Comparison of ENCODE assay signal across 9 mouse cellular contexts in genomic region chrX:136321692-136322091, GRCm38 (mm10). TPM values are rescaled to one million over a fixed set of nuclear protein-coding genes. Genes with fewer than 3 reads are reported as not detected.
DNase-seq lines count a peak whose midpoint lies in the region; ATAC-seq and TF ChIP-seq lines count a peak whose summit lies in the region.
"Had no signal": no experiment of that assay in that cellular context is flagged by ENCODE, and none has a peak within 500 bp of the region (broad histone marks: within the 10 kb centered on the region; RNA-seq: fewer than 3 reads in every experiment).

No protein-coding gene starts in this region.

- no peak overlapping the region for H3K4me2 ChIP-seq in liver, embryonic 14.5 days (ENCODE audit: low read depth)
- H3K4me2 ChIP-seq: heart, embryonic 13.5 days had no signal

- ATAC-seq in cerebellum, adult (ENCODE audit: insufficient number of reproducible peaks, low FRiP score, low TSS enrichment) = no peak
- no peak for ATAC-seq in liver, embryonic 14.5 days (ENCODE audit: insufficient read depth)

- H3K4me1 ChIP-seq in embryonic facial prominence, embryonic 10.5 days = no peaks in the 10 kb centered on the region
- H3K4me1 ChIP-seq in liver, embryonic 14.5 days (replicated peaks; ENCODE audit: control insufficient read depth in 2 of 2, insufficient read depth in 2 of 2, low read length in 1 of 2) = no peaks in the 10 kb centered on the region
- H3K4me1 ChIP-seq: heart, embryonic 13.5 days had no signal

- no peak for TF ChIP-seq EP300 in liver, embryonic 14.5 days (IDR thresholded peaks at IDR 0.05; ENCODE audit: low read depth)

- no peaks in the 10 kb centered on the region for H3K36me3 ChIP-seq in embryonic facial prominence, embryonic 10.5 days (replicated peaks)
- no peaks in the 10 kb centered on the region for H3K36me3 ChIP-seq in liver, embryonic 14.5 days (replicated peaks; ENCODE audit: control insufficient read depth, insufficient read depth, low read depth)
- H3K36me3 ChIP-seq: heart, embryonic 13.5 days had no signal

- peak; percentile 36 for DNase-seq in cerebellum, adult 11 months
- DNase-seq in urinary bladder, postnatal 36 days (ENCODE audit: low spot score in 2 of 2) = peak; percentile 14 to 29
- DNase-seq in urinary bladder, adult 2 months (ENCODE audit: low spot score) = no peak
- peak; percentile 46 for DNase-seq in embryonic facial prominence, embryonic 10.5 days (ENCODE audit: low spot score)
- peak; percentile 25 to 66 for DNase-seq in kidney, postnatal 36 days
- DNase-seq in liver, embryonic 14.5 days (ENCODE audit: low read depth in 3 of 3, low spot score in 3 of 3) = peak; percentile 7 to 31 (median 26)
- DNase-seq in right cerebral cortex, postnatal 10 days (ENCODE audit: low spot score in 2 of 2) = peak; percentile 39 to 78

- H3K27me3 ChIP-seq in embryonic facial prominence, embryonic 10.5 days (replicated peaks; ENCODE audit: low read depth, poor library complexity, severe bottlenecking) = peaks cover 7% of the 10 kb centered on the region; the same call in 1 of the 2 replicates
- H3K27me3 ChIP-seq in liver, embryonic 14.5 days (ENCODE audit: control insufficient read depth, insufficient read depth, low read length) = no peaks in the 10 kb centered on the region
- H3K27me3 ChIP-seq: heart, embryonic 13.5 days had no signal

- H3K27ac ChIP-seq in embryonic facial prominence, embryonic 10.5 days (replicated peaks) = no peak overlapping the region
- H3K27ac ChIP-seq in liver, embryonic 14.5 days = no peak overlapping the region
- H3K27ac ChIP-seq: heart, embryonic 13.5 days had no signal

- TF ChIP-seq CTCF in liver, embryonic 14.5 days (IDR thresholded peaks at IDR 0.05; ENCODE audit: low read depth) = peak; percentile 67

- no peak overlapping the region for H3K9ac ChIP-seq in liver, embryonic 14.5 days (replicated peaks)
- H3K9ac ChIP-seq: heart, embryonic 13.5 days had no signal

- no peaks in the 10 kb centered on the region for H3K9me3 ChIP-seq in embryonic facial prominence, embryonic 10.5 days
- no peaks in the 10 kb centered on the region for H3K9me3 ChIP-seq in liver, embryonic 14.5 days (ENCODE audit: control insufficient read depth, low read length)
- H3K9me3 ChIP-seq: heart, embryonic 13.5 days had no signal

- WGBS in embryonic facial prominence, embryonic 10.5 days = 10% methylated on average over 3 of the region's 3 CpGs
- 5% methylated on average over 3 of the region's 3 CpGs for WGBS in liver, embryonic 14.5 days (ENCODE audit: insufficient replicate concordance)

- no peak overlapping the region for H3K4me3 ChIP-seq in embryonic facial prominence, embryonic 10.5 days
- H3K4me3 ChIP-seq in liver, embryonic 14.5 days (ENCODE audit: insufficient read depth in 1 of 2, low read depth in 2 of 2, low read length in 2 of 2) = no peak overlapping the region
- H3K4me3 ChIP-seq: heart, embryonic 13.5 days had no signal

RNA-seq across cellular contexts. Expression of gene Bex3, which starts 51.6 kb away (rescaled TPM):
- polyA plus RNA-seq in urinary bladder, adult 2 months (2012; rRNA removed) = 90.1 and 103 TPM in 2 replicates
- polyA plus RNA-seq in embryonic facial prominence, embryonic 10.5 days (2016; fragmentation: Nextera tagmentation; extraction: Ambion mirVana) = 691 TPM in 2 replicates
- 199 and 227 TPM in 2 replicates for polyA plus RNA-seq in liver, embryonic 14.5 days (2012; rRNA removed)
- 224 and 229 TPM in 2 replicates for polyA plus RNA-seq in liver, embryonic 14.5 days (2014; fragmentation: Nextera tagmentation; extraction: Ambion mirVana)
